9 mouse cellular contexts compared by ENCODE assay signal in genomic region chr14:120287121-120287986, GRCm38 (mm10). TPM values are rescaled to one million over a fixed set of nuclear protein-coding genes. Genes with fewer than 3 reads are reported as not detected.
DNase-seq lines count a peak whose midpoint lies in the region; ATAC-seq lines count a peak whose summit lies in the region.
"Had no signal": no experiment of that assay in that cellular context is flagged by ENCODE, and none has a peak within 500 bp of the region (broad histone marks: within the 10 kb centered on the region; RNA-seq: fewer than 3 reads in every experiment).

No protein-coding gene starts in this region.

- peak; percentile 33; the same call in 1 of the 2 replicates for ATAC-seq in kidney, embryonic 15.5 days (replicated peaks; ENCODE audit: low FRiP score)
- ATAC-seq in embryonic facial prominence, embryonic 13.5 days (ENCODE audit: insufficient number of reproducible peaks, insufficient read depth, low FRiP score, low TSS enrichment, low read depth), result no peak
- ATAC-seq in liver, embryonic 13.5 days (ENCODE audit: low read depth), result peak; percentile 31; the same call in 1 of the 2 replicates

- no peak overlapping the region for H3K4me3 ChIP-seq in kidney, embryonic 15.5 days (replicated peaks)
- peak overlapping the region; percentile 9; the same call in 1 of the 2 replicates for H3K4me3 ChIP-seq in embryonic facial prominence, embryonic 13.5 days
- H3K4me3 ChIP-seq in liver, embryonic 13.5 days (replicated peaks), result no peak overlapping the region
- H3K4me3 ChIP-seq: erythroblast, embryonic 14.5 days had no signal

- no peaks in the 10 kb centered on the region for H3K27me3 ChIP-seq in kidney, embryonic 15.5 days
- H3K27me3 ChIP-seq in embryonic facial prominence, embryonic 13.5 days, result no peaks in the 10 kb centered on the region
- H3K27me3 ChIP-seq in liver, embryonic 13.5 days, result no peaks in the 10 kb centered on the region

- 35% methylated on average over 21 of the region's 21 CpGs for WGBS in kidney, embryonic 15.5 days
- WGBS in embryonic facial prominence, embryonic 13.5 days, result 24% methylated on average over 21 of the region's 21 CpGs
- WGBS in liver, embryonic 13.5 days (ENCODE audit: insufficient replicate concordance), result 25% methylated on average over 21 of the region's 21 CpGs

- H3K9me3 ChIP-seq in kidney, embryonic 15.5 days (replicated peaks), result no peaks in the 10 kb centered on the region
- H3K9me3 ChIP-seq in embryonic facial prominence, embryonic 13.5 days, result no peaks in the 10 kb centered on the region
- H3K9me3 ChIP-seq in liver, embryonic 13.5 days (replicated peaks), result no peaks in the 10 kb centered on the region

- H3K27ac ChIP-seq in kidney, embryonic 15.5 days, result peak overlapping the region; percentile 79
- H3K27ac ChIP-seq in embryonic facial prominence, embryonic 13.5 days, result peak overlapping the region; percentile 86
- H3K27ac ChIP-seq in liver, embryonic 13.5 days, result peak overlapping the region; percentile 29; the same call in 1 of the 2 replicates

- H3K4me1 ChIP-seq in kidney, embryonic 15.5 days, result peaks cover 82% of the 10 kb centered on the region
- peaks cover 90% of the 10 kb centered on the region for H3K4me1 ChIP-seq in embryonic facial prominence, embryonic 13.5 days
- H3K4me1 ChIP-seq in liver, embryonic 13.5 days (replicated peaks), result peaks cover 56% of the 10 kb centered on the region

- no peak overlapping the region for H3K9ac ChIP-seq in kidney, embryonic 15.5 days
- peak overlapping the region; percentile 57 for H3K9ac ChIP-seq in embryonic facial prominence, embryonic 13.5 days
- H3K9ac ChIP-seq in liver, embryonic 13.5 days, result no peak overlapping the region

- H3K4me2 ChIP-seq in kidney, embryonic 15.5 days, result peak overlapping the region; percentile 10; the same call in 1 of the 2 replicates
- peak overlapping the region; percentile 34 for H3K4me2 ChIP-seq in embryonic facial prominence, embryonic 13.5 days
- peak overlapping the region; percentile 23 for H3K4me2 ChIP-seq in liver, embryonic 13.5 days

- peaks cover 12% of the 10 kb centered on the region; the same call in 1 of the 2 replicates for H3K36me3 ChIP-seq in kidney, embryonic 15.5 days
- peaks cover 19% of the 10 kb centered on the region for H3K36me3 ChIP-seq in embryonic facial prominence, embryonic 13.5 days
- H3K36me3 ChIP-seq in liver, embryonic 13.5 days, result no peaks in the 10 kb centered on the region

- no peak for DNase-seq in kidney, adult 18-20 months
- peak; percentile 74 for DNase-seq in ZHBTc4 (ENCODE audit: low read depth, low spot score)
- no peak for DNase-seq in liver, embryonic 13.5 days
- no peak for DNase-seq in cerebellum, postnatal 4 days (ENCODE audit: low spot score in 2 of 2)
- DNase-seq in urinary bladder, postnatal 10 days (ENCODE audit: low spot score), result no peak
- no peak for DNase-seq in right cerebral cortex, adult 2 months (ENCODE audit: low spot score in 2 of 2)

RNA-seq across cellular contexts. Expression of gene Mbnl2, which starts 11.9 kb away (rescaled TPM):
- polyA plus RNA-seq in kidney, embryonic 15.5 days (2015; fragmentation: Nextera tagmentation; extraction: Ambion mirVana), result 91.4 and 91.7 TPM in 2 replicates
- 146 and 173 TPM in 2 replicates for polyA plus RNA-seq in embryonic facial prominence, embryonic 13.5 days (2015; fragmentation: Nextera tagmentation; extraction: Ambion mirVana)
- 14.6 and 17.8 TPM in 2 replicates for polyA plus RNA-seq in liver, embryonic 13.5 days (2015; fragmentation: Nextera tagmentation; extraction: Ambion mirVana)

Comparison
In these comparisons a context has a peak if more than half of its experiments do, and no peak if none do; other contexts are left out.
1. H3K27ac ChIP-seq: peak in every context shown above with its lines; median percentile 86 in embryonic facial prominence, embryonic 13.5 days; 79 in kidney, embryonic 15.5 days; 29 in liver, embryonic 13.5 days.